Mouse (Mus musculus): ENCODE results near the gene Arid2. TPM values are rescaled to one million over a fixed set of nuclear protein-coding genes. Genes with fewer than 3 reads are reported as not detected.

Arid2 gene
- total and polyA plus RNA-seq, 3 experiments: 20.3 to 31.2 (median 25.9) TPM

DNA sequence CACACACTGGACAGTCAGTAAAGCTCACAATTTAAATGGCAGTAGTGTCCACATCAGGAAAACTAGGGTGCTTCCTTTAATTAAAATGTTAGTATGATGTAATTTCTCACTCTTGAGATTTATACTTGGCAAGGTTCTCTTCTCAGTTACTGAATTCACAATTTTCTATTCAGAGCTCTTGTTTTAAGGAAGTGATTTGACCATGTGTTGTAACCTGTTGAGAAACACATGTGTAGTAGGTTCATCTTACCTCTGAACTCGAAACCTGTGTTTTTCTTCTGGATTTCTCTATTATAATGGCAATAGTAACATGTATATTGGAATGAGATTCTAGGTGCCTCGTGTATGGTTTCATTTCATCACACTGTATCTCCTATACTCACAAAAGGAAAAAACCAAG, 88.9 kb downstream of the Arid2 start:
- Histone ChIP-seq H3K4me3 (ENCODE audit: control insufficient read depth in 1 of 2, insufficient read depth in 1 of 2, low read depth in 2 of 2, low read length in 2 of 2) (no peak overlapping the region), H3K9ac (ENCODE audit: control insufficient read depth, low read depth, low read length, poor library complexity, severe bottlenecking) (no peak overlapping the region), H3K27ac (ENCODE audit: control insufficient read depth, low read depth, low read length) (no peak overlapping the region), H3K27me3 (ENCODE audit: control insufficient read depth in 1 of 2, insufficient read depth in 2 of 2, low read length in 2 of 2) (no peaks in the 10 kb centered on the region), H3K9me3 (replicated peaks; ENCODE audit: insufficient read depth, low read length) (no peaks in the 10 kb centered on the region), H3K79me2 (ENCODE audit: control insufficient read depth, insufficient read depth, low read length, poor library complexity) (no peaks in the 10 kb centered on the region), H3K36me3 (ENCODE audit: control insufficient read depth in 1 of 2, insufficient read depth in 2 of 2, low read length in 2 of 2) (no peaks in the 10 kb centered on the region; a peak in 1 of 4 replicates), H3K4me1 (ENCODE audit: control insufficient read depth in 1 of 2, insufficient read depth in 2 of 2, low read length in 2 of 2) (no peaks in the 10 kb centered on the region)
- TF ChIP-seq MAFK (IDR thresholded peaks at IDR 0.05; ENCODE audit: borderline replicate concordance, low read depth, low read length) (no peak), JUND (IDR thresholded peaks at IDR 0.05; ENCODE audit: low read depth, low read length) (no peak), ELF1 (IDR thresholded peaks at IDR 0.05; ENCODE audit: low read depth, low read length) (no peak), POLR2AphosphoS5 (IDR thresholded peaks at IDR 0.05; ENCODE audit: borderline replicate concordance, low read depth, low read length) (no peak), ZMIZ1 (IDR thresholded peaks at IDR 0.05; ENCODE audit: low read depth, low read length) (no peak), MYC (IDR thresholded peaks at IDR 0.05; ENCODE audit: low read depth, low read length) (0 out of 2 replicates have a peak, but pooled peaks have one; percentile 35), SMC3 (IDR thresholded peaks at IDR 0.05; ENCODE audit: low read depth, low read length) (no peak)
- no peak for DNase-seq (ENCODE audit: low read depth, low spot score)

DNA sequence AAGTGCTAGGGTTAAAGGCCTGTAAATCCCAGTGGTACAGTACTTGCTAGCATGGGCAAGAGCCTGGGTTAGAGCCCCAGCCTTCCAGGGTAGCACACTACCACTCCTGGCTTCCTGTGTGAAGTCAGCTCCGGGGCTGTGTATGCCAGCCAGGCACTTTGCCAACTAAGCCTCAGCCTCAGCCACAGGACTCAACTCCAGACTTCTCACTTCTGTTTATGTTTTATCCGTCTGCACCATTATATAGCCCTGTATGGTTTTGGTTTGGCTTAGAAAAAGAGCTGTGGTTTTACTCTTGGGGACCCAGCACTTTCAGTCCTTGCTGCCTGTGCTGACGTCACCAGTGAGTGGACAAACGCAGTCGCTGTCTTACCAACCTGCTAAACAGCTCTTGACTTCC, 89.9 kb downstream of the Arid2 start:
- peak; percentile 65 for DNase-seq (ENCODE audit: low read depth, low spot score)
- H3K9ac ChIP-seq (ENCODE audit: control insufficient read depth, low read depth, low read length, poor library complexity, severe bottlenecking): no peak overlapping the region
- no peaks in the 10 kb centered on the region for H3K79me2 ChIP-seq (ENCODE audit: control insufficient read depth, insufficient read depth, low read length, poor library complexity)
- H3K4me1 ChIP-seq (ENCODE audit: control insufficient read depth in 1 of 2, insufficient read depth in 2 of 2, low read length in 2 of 2): no peaks in the 10 kb centered on the region
- TF ChIP-seq ETS1 (IDR thresholded peaks at IDR 0.05; ENCODE audit: low read depth, low read length): no peak
- TF ChIP-seq KAT2A (conservative IDR thresholded peaks at IDR 0.05; ENCODE audit: low read depth, low read length): no peak
- no peak for TF ChIP-seq UBTF (IDR thresholded peaks at IDR 0.05; ENCODE audit: borderline replicate concordance, insufficient read depth, low read depth, low read length)
- no peak for TF ChIP-seq USF2 (IDR thresholded peaks at IDR 0.05; ENCODE audit: borderline replicate concordance in 1 of 2, insufficient read depth in 1 of 2, low read depth in 1 of 2, low read length in 2 of 2)
- no peak for TF ChIP-seq POLR2A (IDR thresholded peaks at IDR 0.05; ENCODE audit: control insufficient read depth in 1 of 2, insufficient read depth in 1 of 2, low read depth in 1 of 2, low read length in 2 of 2, poor library complexity in 1 of 2)
- TF ChIP-seq CTCF (IDR thresholded peaks at IDR 0.05 in 2 of 3, conservative IDR thresholded peaks at IDR 0.05 in 1 of 3; ENCODE audit: control insufficient read depth in 1 of 3, insufficient read depth in 1 of 3, low read depth in 2 of 3, low read length in 3 of 3, poor library complexity in 1 of 3, severe bottlenecking in 1 of 3): no peak
- TF ChIP-seq GABPA (IDR thresholded peaks at IDR 0.05; ENCODE audit: low read depth, low read length): no peak
- TF ChIP-seq ELF1 (IDR thresholded peaks at IDR 0.05; ENCODE audit: low read depth, low read length): no peak
- no peak for TF ChIP-seq CHD1 (IDR thresholded peaks at IDR 0.05; ENCODE audit: low read depth, low read length)
- no peak for TF ChIP-seq TCF12 (IDR thresholded peaks at IDR 0.05; ENCODE audit: low read depth, low read length)
- TF ChIP-seq RCOR1 (IDR thresholded peaks at IDR 0.05; ENCODE audit: low read depth, low read length): no peak
- no peak for TF ChIP-seq SMC3 (IDR thresholded peaks at IDR 0.05; ENCODE audit: low read depth, low read length)
- no peak for TF ChIP-seq MXI1 (IDR thresholded peaks at IDR 0.05; ENCODE audit: low read depth, low read length)
- no peak for TF ChIP-seq CHD2 (IDR thresholded peaks at IDR 0.05; ENCODE audit: low read length)
- no peak for TF ChIP-seq ZKSCAN1 (IDR thresholded peaks at IDR 0.05; ENCODE audit: low read depth, low read length)
- no peak overlapping the region for H3K27ac ChIP-seq (ENCODE audit: control insufficient read depth, low read depth, low read length)
- no peaks in the 10 kb centered on the region for H3K9me3 ChIP-seq (replicated peaks; ENCODE audit: insufficient read depth, low read length)
- H3K4me3 ChIP-seq (ENCODE audit: control insufficient read depth in 1 of 2, insufficient read depth in 1 of 2, low read depth in 2 of 2, low read length in 2 of 2): no peak overlapping the region
- no peaks in the 10 kb centered on the region for H3K27me3 ChIP-seq (ENCODE audit: control insufficient read depth in 1 of 2, insufficient read depth in 2 of 2, low read length in 2 of 2)
- no peaks in the 10 kb centered on the region; a peak in 1 of 4 replicates for H3K36me3 ChIP-seq (ENCODE audit: control insufficient read depth in 1 of 2, insufficient read depth in 2 of 2, low read length in 2 of 2)

Measured in MEL (cell line).